Mouse (Mus musculus) G1E (cell line): ENCODE results near the gene Eif4e2. TPM values are rescaled to one million over a fixed set of nuclear protein-coding genes. Genes with fewer than 3 reads are reported as not detected.
A peak's percentile ranks its signal among the peaks of the same experiment; 100 is the strongest.

ENCODE experiments used
- ATAC-seq: 2 replicates; pipeline ENCODE4 v1.8.0; 2016; ENCODE audit warnings: mild to moderate bottlenecking; ENCODE audit not compliant: insufficient number of reproducible peaks, poor library complexity, low FRiP score, severe bottlenecking; ENCODE audit errors: extremely low read depth
- DNase-seq: peaks from one replicate; pipeline ENCODE4 v3.0.0; 2012; ENCODE audit warnings: low spot score
- H3K27me3 ChIP-seq: 2 replicates; pipeline ENCODE4 v1.6.1; 2012; ENCODE audit warnings: mild to moderate bottlenecking, low read length, inconsistent platforms; ENCODE audit not compliant: insufficient read depth
- H3K36me3 ChIP-seq: replicated peaks from 2 replicates; pipeline ENCODE3; 2012; ENCODE audit warnings: mild to moderate bottlenecking, inconsistent platforms
- H3K4me1 ChIP-seq: 2 replicates; pipeline ENCODE4 v1.6.1; 2012; ENCODE audit warnings: low read depth, low read length, inconsistent platforms, mixed read lengths; ENCODE audit not compliant: insufficient read depth
- H3K4me3 ChIP-seq: 2 replicates; pipeline ENCODE4 v1.5.1; 2012; ENCODE audit warnings: low read depth, mild to moderate bottlenecking, inconsistent platforms, low read length, moderate library complexity, mixed read lengths
- H3K9me3 ChIP-seq: replicated peaks from 2 replicates; pipeline ENCODE4 v1.6.1; 2012; ENCODE audit warnings: inconsistent platforms
- CTCF ChIP-seq: IDR thresholded peaks from 2 replicates; pipeline ENCODE4 v1.5.1; 2012; ENCODE audit warnings: low read depth, low read length, inconsistent platforms, mixed read lengths
- GATA1 ChIP-seq: IDR thresholded peaks from 2 replicates; pipeline ENCODE4 v1.6.1; 2012; ENCODE audit warnings: borderline replicate concordance, low read length, inconsistent platforms, mixed read lengths
- GATA2 ChIP-seq: IDR thresholded peaks from 2 replicates; pipeline ENCODE4 v1.6.1; 2012; ENCODE audit warnings: low read depth, low read length, inconsistent platforms, borderline replicate concordance
- POLR2AphosphoS5 ChIP-seq: IDR thresholded peaks from 2 replicates; pipeline ENCODE4 v1.6.1; 2012; ENCODE audit warnings: low read depth, low read length, inconsistent platforms; ENCODE audit not compliant: insufficient replicate concordance
- TAL1 ChIP-seq: conservative IDR thresholded peaks from 2 replicates; pipeline ENCODE4 v1.6.1; 2012; ENCODE audit warnings: low read depth, low read length, inconsistent platforms, mixed read lengths
- polyA plus RNA-seq: library from polyadenylated mRNA; stranded (reverse); fragments of >175 nt; gene quantifications from 2 replicates; pipeline ENCODE4 v1.2.3, GENCODE M21; 2012
- total RNA-seq, 2 experiments: library from RNA; stranded (forward) in 1 of 2; stranded (reverse) in 1 of 2; fragments of 200-1000 nt in 1 of 2; fragments of >200 nt in 1 of 2; fragmentation: Nextera tagmentation in 1 of 2; gene quantifications; 2 replicates each; pipeline ENCODE4 v1.2.3; 2014 to 2017

Eif4e2 gene
- total and polyA plus RNA-seq, 3 experiments: 36.0 to 265 (median 104) TPM

GRCm38 (mm10) chr1:87264134-87265006 is 50.7 kb downstream of the Eif4e2 start, which contains the start of gene Efhd1:
Efhd1 (plus strand) TSS chr1:87264363.
- TF ChIP-seq POLR2AphosphoS5: no peak
- TF ChIP-seq GATA2: no peak
- TF ChIP-seq GATA1: no peak
- TF ChIP-seq CTCF: no peak
- no peak for TF ChIP-seq TAL1
- no peaks in the 10 kb centered on the region for H3K9me3 ChIP-seq
- no peaks in the 10 kb centered on the region for H3K36me3 ChIP-seq
- H3K27me3 ChIP-seq: peaks cover 57% of the 10 kb centered on the region
- H3K4me1 ChIP-seq: peaks cover 7% of the 10 kb centered on the region
- peak within 1 kb of the TSS; percentile 53; the same call in 1 of the 2 replicates for H3K4me3 ChIP-seq
- ATAC-seq (no peak), DNase-seq (no peak)

DNA sequence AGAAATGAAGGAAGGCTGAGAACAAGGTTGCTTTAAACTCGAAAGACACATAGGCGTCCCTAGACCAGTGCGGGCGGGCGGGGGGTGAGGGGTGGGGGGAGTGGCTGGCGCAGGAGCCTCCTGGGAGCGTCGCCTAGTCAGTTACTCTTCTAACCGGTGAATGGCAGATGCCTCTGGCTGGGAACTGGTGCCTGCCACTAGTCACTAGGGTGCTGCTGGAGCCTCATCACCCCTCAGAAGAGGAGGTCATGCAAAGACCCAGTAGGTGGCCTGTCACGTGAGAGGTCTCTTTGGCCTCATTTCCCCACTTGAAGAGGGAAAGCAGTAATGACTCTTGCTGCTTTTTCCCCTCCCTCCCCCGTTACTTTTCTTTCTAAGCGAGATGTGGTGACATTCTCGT is 51.5 kb downstream of the Eif4e2 start:
- Histone ChIP-seq H3K9me3 (no peaks in the 10 kb centered on the region), H3K4me3 (no peak overlapping the region), H3K4me1 (peaks cover 7% of the 10 kb centered on the region), H3K27me3 (peaks cover 58% of the 10 kb centered on the region), H3K36me3 (no peaks in the 10 kb centered on the region)
- DNase-seq (no peak), ATAC-seq (no peak)
- no peak for TF ChIP-seq CTCF
- no peak for TF ChIP-seq GATA1
- TF ChIP-seq TAL1: no peak
- TF ChIP-seq GATA2: no peak
- no peak for TF ChIP-seq POLR2AphosphoS5

GRCm38 (mm10) chr1:87266296-87267090 is 52.8 kb downstream of the Eif4e2 start:
- TF ChIP-seq CTCF (no peak), GATA1 (no peak), TAL1 (no peak), POLR2AphosphoS5 (no peak), GATA2 (no peak)
- ATAC-seq (no peak), DNase-seq (no peak)
- H3K9me3 ChIP-seq: no peaks in the 10 kb centered on the region
- peaks cover 7% of the 10 kb centered on the region for H3K4me1 ChIP-seq
- H3K27me3 ChIP-seq: peaks cover 64% of the 10 kb centered on the region
- no peaks in the 10 kb centered on the region for H3K36me3 ChIP-seq
- H3K4me3 ChIP-seq: no peak overlapping the region

GRCm38 (mm10) chr1:87270204-87270603 is 56.5 kb downstream of the Eif4e2 start:
- H3K4me3 ChIP-seq: no peak overlapping the region
- peaks cover 62% of the 10 kb centered on the region for H3K27me3 ChIP-seq
- no peaks in the 10 kb centered on the region for H3K9me3 ChIP-seq
- ATAC-seq: no peak
- no peaks in the 10 kb centered on the region for H3K36me3 ChIP-seq
- H3K4me1 ChIP-seq: no peaks in the 10 kb centered on the region
- no peak for TF ChIP-seq CTCF
- no peak for DNase-seq

- Histone ChIP-seq H3K27me3 (peaks cover 62% of the 10 kb centered on the region), H3K4me3 (no peak overlapping the region), H3K4me1 (no peaks in the 10 kb centered on the region), H3K36me3 (no peaks in the 10 kb centered on the region), H3K9me3 (no peaks in the 10 kb centered on the region)
- DNase-seq (no peak), ATAC-seq (no peak)
- TF ChIP-seq TAL1 (no peak), GATA2 (no peak), POLR2AphosphoS5 (no peak), CTCF (no peak), GATA1 (no peak)
These were observed 57.1 kb downstream of the Eif4e2 start for GRCm38 (mm10) chr1:87270641-87271467.
